ENCODE assay signal across 8 mouse cellular contexts in the genomic region with DNA sequence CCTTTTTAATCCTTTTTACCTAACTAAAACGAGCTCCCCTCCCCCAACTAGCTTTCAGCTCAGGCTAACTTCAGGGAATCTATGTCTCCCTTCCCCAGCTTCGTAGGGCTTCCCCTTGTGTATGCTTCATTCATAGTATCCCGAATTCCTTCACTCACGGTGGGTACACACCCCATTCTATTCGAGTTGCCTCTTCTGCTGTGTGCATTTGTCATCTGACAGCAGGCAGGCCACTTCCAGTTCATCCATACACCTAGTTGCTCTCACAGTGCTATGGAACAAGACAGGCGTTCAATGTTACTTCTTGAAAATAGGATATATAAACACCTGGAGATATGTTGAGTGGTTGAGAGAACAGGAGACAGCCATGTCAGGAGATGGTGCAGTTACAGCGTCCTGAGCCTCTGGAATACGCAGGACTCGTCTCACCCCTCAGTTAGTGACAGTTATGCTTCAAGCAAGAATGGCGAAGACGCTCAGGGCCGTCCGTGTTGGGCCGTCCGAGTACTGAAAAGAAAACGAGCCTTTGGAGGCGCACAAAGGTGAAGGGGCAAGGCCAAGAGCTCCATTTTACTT. TPM values are rescaled to one million over a fixed set of nuclear protein-coding genes. Genes with fewer than 3 reads are reported as not detected.
DNase-seq lines count a peak whose midpoint lies in the region; ATAC-seq and TF ChIP-seq lines count a peak whose summit lies in the region.

No protein-coding gene starts in this region.

- no peaks in the 10 kb centered on the region for H3K27me3 ChIP-seq in liver, adult 2 months (ENCODE audit: control insufficient read depth, insufficient read depth, low read length)
- H3K27me3 ChIP-seq in hindbrain, embryonic 10.5 days (ENCODE audit: insufficient read depth, poor library complexity, severe bottlenecking): no peaks in the 10 kb centered on the region

- H3K9ac ChIP-seq in liver, adult 2 months (ENCODE audit: low read depth, low read length): peak overlapping the region; percentile 69

- no peak for TF ChIP-seq CTCF in liver, adult 2 months (IDR thresholded peaks at IDR 0.05; ENCODE audit: low read depth, low read length)

- H3K4me3 ChIP-seq in liver, adult 2 months (ENCODE audit: insufficient read depth, low read depth, low read length): peak overlapping the region; percentile 76
- H3K4me3 ChIP-seq in hindbrain, embryonic 10.5 days: peak overlapping the region; percentile 69

- H3K27ac ChIP-seq in liver, adult 2 months (replicated peaks; ENCODE audit: insufficient read depth, low read depth, low read length): peak overlapping the region; percentile 75
- H3K27ac ChIP-seq in hindbrain, embryonic 10.5 days: peak overlapping the region; percentile 94

- intact Hi-C loops in gastrocnemius, postnatal 36 days (cut with DNase I): loop anchor here (5.0 kb wide), 1 partner anchor 60 kb away; no protein-coding TSS in a partner anchor

- H3K4me1 ChIP-seq in liver, adult 2 months (ENCODE audit: control insufficient read depth, insufficient read depth, low read length): peaks cover 4% of the 10 kb centered on the region; the same call in 1 of the 2 replicates
- peaks cover 21% of the 10 kb centered on the region for H3K4me1 ChIP-seq in hindbrain, embryonic 10.5 days (replicated peaks)

- H3K9me3 ChIP-seq in hindbrain, embryonic 10.5 days: no peaks in the 10 kb centered on the region

- WGBS in liver, adult 2 months: 2% methylated on average over 17 of the region's 17 CpGs
- WGBS in hindbrain, embryonic 10.5 days: 6% methylated on average over 17 of the region's 17 CpGs

- peak; percentile 28 for ATAC-seq in megakaryocyte-erythroid progenitor cell, adult 5-6 weeks (replicated peaks; ENCODE audit: low FRiP score, low TSS enrichment, poor library complexity, severe bottlenecking)

- H3K79me2 ChIP-seq in liver, adult 2 months (ENCODE audit: control insufficient read depth, insufficient read depth, low read length): no peaks in the 10 kb centered on the region

- H3K36me3 ChIP-seq in liver, adult 2 months (ENCODE audit: control insufficient read depth, insufficient read depth, low read length): peaks cover 13% of the 10 kb centered on the region
- H3K36me3 ChIP-seq in hindbrain, embryonic 10.5 days: peaks cover 11% of the 10 kb centered on the region

- TF ChIP-seq POLR2A in liver, adult 2 months (IDR thresholded peaks at IDR 0.05; ENCODE audit: extremely low read depth, insufficient read depth, low read length): peak; percentile 35; the same call in 1 of the 2 replicates

- DNase-seq in liver, adult 2 months (ENCODE audit: extremely low read depth, low read depth, low spot score): no peak
- DNase-seq in liver: no peak
- peak; percentile 21 for DNase-seq in c-Kit-positive CD71-positive TER-119-positive erythroid progenitor cells, embryonic 14.5 days (ENCODE audit: low spot score)
- DNase-seq in hindbrain, embryonic 10.5 days (ENCODE audit: low spot score): no peak
- DNase-seq in right cerebral cortex, postnatal 25 days: no peak
- DNase-seq in embryo, embryonic 10.5 days (ENCODE audit: low spot score): no peak
- no peak for DNase-seq in gastrocnemius, postnatal 36 days

RNA-seq across cellular contexts. Expression of gene Fdxacb1, which starts 0.4 kb away (rescaled TPM):
- 4.2 and 4.7 TPM in 2 replicates for total RNA-seq in liver, adult 2 months (2014; rRNA removed)
- polyA plus RNA-seq in liver, adult 2 months (2012; rRNA removed): 2.5 and 2.6 TPM in 2 replicates
- 11.4 and 13.5 TPM in 2 replicates for polyA plus RNA-seq in hindbrain, embryonic 10.5 days (2016; fragmentation: Nextera tagmentation; extraction: Ambion mirVana)
- total RNA-seq in megakaryocyte-erythroid progenitor cell, adult 5-6 weeks (2014; fragmentation: Nextera tagmentation): 12.7 and 21.0 TPM in 2 replicates
- total RNA-seq in megakaryocyte-erythroid progenitor cell, adult 5-6 weeks (2017): 10.5 and 10.8 TPM in 2 replicates
- 1 to 10 TPM; 4.3 to 4.6 TPM for total RNA-seq in gastrocnemius, postnatal 36 days (2021)

RNA-seq across cellular contexts. Expression of gene Alg9, which starts 7.2 kb away (rescaled TPM):
- total RNA-seq in liver, adult 2 months (2014; rRNA removed): 16.0 and 16.2 TPM in 2 replicates
- polyA plus RNA-seq in liver, adult 2 months (2012; rRNA removed): 14.7 and 16.3 TPM in 2 replicates
- polyA plus RNA-seq in hindbrain, embryonic 10.5 days (2016; fragmentation: Nextera tagmentation; extraction: Ambion mirVana): 40.0 and 42.5 TPM in 2 replicates
- 25.0 and 36.0 TPM in 2 replicates for total RNA-seq in megakaryocyte-erythroid progenitor cell, adult 5-6 weeks (2014; fragmentation: Nextera tagmentation)
- total RNA-seq in megakaryocyte-erythroid progenitor cell, adult 5-6 weeks (2017): 19.5 and 24.5 TPM in 2 replicates
- total RNA-seq in gastrocnemius, postnatal 36 days (2021): 10 to 100 TPM in 1 of 2 experiments, 1 to 10 TPM in 1; 7.1 to 10.2 TPM

RNA-seq across cellular contexts. Expression of gene 1110032A03Rik, which starts 7.7 kb away (rescaled TPM):
- total RNA-seq in liver, adult 2 months (2014; rRNA removed): 46.4 and 58.8 TPM in 2 replicates
- 41.1 and 43.2 TPM in 2 replicates for polyA plus RNA-seq in liver, adult 2 months (2012; rRNA removed)
- polyA plus RNA-seq in hindbrain, embryonic 10.5 days (2016; fragmentation: Nextera tagmentation; extraction: Ambion mirVana): 30.0 and 39.2 TPM in 2 replicates
- 11.8 and 30.5 TPM in 2 replicates for total RNA-seq in megakaryocyte-erythroid progenitor cell, adult 5-6 weeks (2014; fragmentation: Nextera tagmentation)
- 19.4 and 26.2 TPM in 2 replicates for total RNA-seq in megakaryocyte-erythroid progenitor cell, adult 5-6 weeks (2017)
- 10 to 100 TPM in 1 of 2 experiments, 1 to 10 TPM in 1; 9.8 to 11.2 TPM for total RNA-seq in gastrocnemius, postnatal 36 days (2021)

RNA-seq across cellular contexts. Expression of gene Hspb2, which starts 15.5 kb away (rescaled TPM):
- total RNA-seq in liver, adult 2 months (2014; rRNA removed): 0.55 TPM in 1 of 2 replicates, not detected in the other
- polyA plus RNA-seq in liver, adult 2 months (2012; rRNA removed): 0.88 and 1.1 TPM in 2 replicates
- polyA plus RNA-seq in hindbrain, embryonic 10.5 days (2016; fragmentation: Nextera tagmentation; extraction: Ambion mirVana): 0.65 and 0.71 TPM in 2 replicates
- total RNA-seq in megakaryocyte-erythroid progenitor cell, adult 5-6 weeks (2014; fragmentation: Nextera tagmentation): not detected in 2 replicates
- not detected in 2 replicates for total RNA-seq in megakaryocyte-erythroid progenitor cell, adult 5-6 weeks (2017)
- total RNA-seq in gastrocnemius, postnatal 36 days (2021): 100 to 1,000 TPM; 118 to 134 TPM

RNA-seq across cellular contexts. Expression of gene Cryab, which starts 16.5 kb away (rescaled TPM):
- 1.3 and 2.4 TPM in 2 replicates for total RNA-seq in liver, adult 2 months (2014; rRNA removed)
- polyA plus RNA-seq in liver, adult 2 months (2012; rRNA removed): 5.5 and 6.6 TPM in 2 replicates
- polyA plus RNA-seq in hindbrain, embryonic 10.5 days (2016; fragmentation: Nextera tagmentation; extraction: Ambion mirVana): 6.6 and 7.5 TPM in 2 replicates
- not detected in 2 replicates for total RNA-seq in megakaryocyte-erythroid progenitor cell, adult 5-6 weeks (2014; fragmentation: Nextera tagmentation)
- total RNA-seq in megakaryocyte-erythroid progenitor cell, adult 5-6 weeks (2017): not detected in 2 replicates
- total RNA-seq in gastrocnemius, postnatal 36 days (2021): 1,000 to 10,000 TPM; 1,018 to 1,083 TPM
